Mouse (Mus musculus): ENCODE results near the gene Pde11a.

The Pde11a gene

DNA sequence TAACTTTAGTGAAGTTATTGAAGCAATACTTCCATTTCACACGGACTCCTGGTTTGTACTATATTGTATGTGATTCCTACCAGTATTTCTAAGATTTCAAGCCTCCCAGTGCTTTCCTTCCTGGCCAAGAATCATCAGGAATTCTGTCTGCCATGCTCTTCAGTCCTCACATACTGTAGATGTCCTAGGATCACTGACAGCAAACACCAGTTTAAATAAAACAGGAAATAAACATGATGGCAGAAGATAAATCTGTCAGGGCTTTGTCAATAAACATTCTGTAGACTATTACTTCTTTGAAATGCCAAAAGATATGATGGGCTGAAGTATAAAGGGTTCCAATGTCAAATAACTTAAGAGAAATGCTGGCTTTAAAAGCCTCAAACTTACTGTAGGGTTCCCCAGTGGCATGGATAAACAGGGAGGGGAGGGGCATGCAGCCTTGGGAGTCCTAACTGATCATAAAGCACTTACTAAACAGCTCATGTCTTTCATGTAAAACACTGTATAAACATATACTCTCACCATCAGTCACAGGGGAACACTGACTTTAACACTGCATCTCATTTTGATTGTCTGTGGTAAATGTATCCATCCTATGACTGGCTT, 285.6 kb downstream of the Pde11a start:
- DNase-seq (ENCODE audit: low spot score): no peak

DNA sequence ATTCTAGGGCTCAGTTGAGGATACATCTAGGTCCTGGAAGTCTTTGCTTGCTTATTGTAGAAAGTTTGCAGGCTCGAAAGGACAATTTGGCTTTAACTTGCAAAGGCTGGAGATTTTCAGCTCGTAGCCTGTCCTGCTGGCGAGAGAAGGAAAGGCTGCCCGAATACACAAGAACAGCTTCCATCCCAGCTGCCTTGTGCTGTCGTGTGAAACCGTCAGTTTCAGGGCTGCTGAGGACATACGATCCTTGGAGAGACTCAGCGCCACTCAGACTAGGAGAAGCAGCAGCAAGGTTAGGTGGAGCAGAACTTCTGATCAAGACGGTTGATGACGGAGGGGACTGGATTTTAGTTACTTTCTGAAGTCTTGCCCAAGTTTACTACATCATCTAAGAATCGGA, 287.2 kb downstream of the Pde11a start:
- no peak for DNase-seq (ENCODE audit: low spot score)

DNA sequence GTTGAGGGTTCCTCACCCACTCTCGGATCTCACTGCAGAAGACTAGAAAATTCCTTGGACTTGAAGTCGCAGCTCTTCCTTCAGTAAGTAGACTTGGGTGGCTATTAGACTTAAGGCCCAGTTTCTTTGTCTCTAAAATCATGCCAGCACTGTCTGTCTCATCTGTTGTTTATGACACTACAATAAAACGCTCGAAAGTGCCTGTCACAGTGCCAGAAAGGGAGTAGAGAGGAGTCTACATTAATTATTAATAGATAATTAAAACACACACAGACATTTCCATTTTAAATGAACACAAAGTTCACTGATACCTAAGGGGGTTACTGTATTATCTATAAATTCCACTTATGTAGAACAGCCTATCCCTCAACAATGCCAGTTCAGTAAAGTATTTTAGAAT, 287.7 kb downstream of the Pde11a start:
- no peak for DNase-seq (ENCODE audit: low spot score)

DNA sequence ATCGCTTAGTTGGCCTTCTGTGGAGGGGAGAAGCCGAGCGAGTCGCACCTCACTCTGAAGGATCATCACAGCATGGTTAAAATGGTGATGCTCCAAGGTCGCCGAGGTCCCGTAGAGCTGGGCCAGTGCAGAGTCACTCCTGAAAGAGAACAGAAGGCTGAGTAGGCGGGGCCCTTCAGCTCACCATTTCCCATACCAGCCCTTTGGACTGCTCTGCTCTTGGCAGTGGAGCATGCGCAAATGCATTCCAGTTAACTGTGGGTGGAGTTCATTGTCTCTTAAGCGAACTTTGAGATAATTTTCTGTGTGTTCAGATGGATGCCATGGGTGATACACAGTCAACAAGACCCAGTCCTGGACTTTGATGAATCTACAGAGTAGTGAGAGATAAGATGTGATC, 288.5 kb downstream of the Pde11a start:
- DNase-seq (ENCODE audit: low spot score): no peak

DNA sequence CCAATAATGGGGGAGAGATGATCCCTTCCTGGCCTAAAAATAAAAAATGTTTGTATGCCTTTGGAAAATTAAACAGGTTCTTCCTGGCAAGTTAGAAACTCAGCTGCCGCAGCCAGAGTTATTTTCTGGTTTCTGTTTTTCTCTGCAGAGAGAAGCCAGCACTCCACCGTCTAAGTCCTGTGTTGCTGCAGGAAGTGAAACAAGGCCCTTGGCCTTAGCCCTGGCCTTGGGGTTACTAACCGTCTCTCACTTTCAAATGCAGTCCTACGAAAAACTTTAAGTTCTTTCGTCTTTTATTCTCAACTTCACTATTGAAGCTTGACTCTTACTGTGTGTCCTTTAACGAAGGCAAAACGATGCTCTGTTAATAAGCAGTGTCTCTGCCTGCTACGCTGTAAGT, 289.0 kb downstream of the Pde11a start:
- DNase-seq (ENCODE audit: low spot score): no peak

DNA sequence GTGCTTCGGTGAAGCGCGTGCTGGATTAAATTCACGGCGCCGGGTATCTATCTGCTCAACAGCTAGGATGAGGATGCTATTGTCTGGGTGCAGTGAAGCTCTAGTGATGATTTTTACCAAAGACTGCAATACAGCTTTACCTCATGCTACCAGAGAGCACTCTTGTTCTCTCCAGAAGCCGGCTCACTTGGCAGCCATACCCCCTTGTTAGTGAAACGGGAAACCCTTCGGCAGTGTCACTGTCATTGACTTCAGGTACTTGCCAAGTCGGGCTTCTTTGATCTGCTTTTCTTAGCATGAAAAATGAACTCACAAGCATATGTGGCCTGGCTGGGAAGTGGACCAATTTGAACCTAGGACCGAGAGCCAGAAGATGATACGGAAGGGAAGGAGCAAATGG, 290.8 kb downstream of the Pde11a start:
- DNase-seq (ENCODE audit: low spot score): no peak

DNA sequence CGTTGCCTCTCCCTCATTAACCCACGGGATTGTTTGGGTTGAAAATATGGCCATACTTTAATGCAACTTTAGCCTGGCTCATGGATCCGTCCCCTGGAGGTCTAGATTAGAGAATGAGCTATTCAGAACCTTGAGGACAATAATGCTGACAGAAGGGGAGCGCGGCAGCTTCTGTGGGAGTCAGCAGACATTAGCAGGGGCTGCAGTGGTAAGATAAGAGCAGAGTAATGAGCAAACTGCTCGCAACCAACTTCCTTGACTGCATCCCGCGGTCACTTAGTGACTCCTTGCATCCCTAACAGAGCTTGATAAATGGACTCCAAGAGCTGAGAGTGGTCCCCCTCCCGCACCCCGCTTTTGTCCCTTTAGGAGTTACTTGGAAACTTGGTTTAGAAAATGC, 296.4 kb downstream of the Pde11a start:
- no peak for DNase-seq (ENCODE audit: low spot score)

DNA sequence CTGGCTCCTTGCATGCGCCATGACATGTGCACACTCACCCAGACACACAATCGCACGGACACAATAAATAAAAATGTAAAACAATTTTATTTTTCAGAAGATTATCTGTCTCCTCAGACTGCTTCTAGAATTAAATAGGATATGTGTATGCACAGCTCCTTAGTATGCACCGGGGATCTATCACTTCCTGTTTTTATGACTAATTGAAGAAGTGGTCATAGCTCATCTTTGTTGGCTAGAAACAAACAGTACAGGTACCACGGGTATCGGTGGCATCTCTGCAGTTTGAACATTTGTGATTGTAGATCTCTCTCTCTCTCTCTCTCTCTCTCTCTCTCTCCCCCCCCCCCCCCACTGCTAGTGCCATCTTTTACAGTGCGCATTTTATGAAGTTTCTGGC, 298.5 kb downstream of the Pde11a start:
- no peak for DNase-seq (ENCODE audit: low spot score)

DNA sequence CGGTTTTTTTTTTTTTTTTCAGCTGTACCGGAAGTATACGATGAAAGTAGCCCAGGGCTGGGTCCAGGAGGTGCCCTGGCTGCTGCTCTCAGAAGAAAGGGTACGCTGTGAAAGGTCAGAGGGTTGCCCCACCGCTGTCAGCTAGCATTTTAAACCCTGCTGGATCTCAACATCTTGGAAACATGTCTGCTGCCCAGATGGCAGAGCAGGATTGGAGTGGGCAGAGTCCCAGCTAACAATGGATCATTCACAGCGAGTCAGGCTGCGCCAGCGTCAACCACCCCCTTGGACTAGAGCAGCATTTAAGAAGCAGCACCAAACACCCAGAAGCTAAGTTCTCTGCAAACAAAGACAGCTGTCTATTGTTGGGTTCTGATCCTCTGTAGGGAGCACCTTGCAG, 308.5 kb downstream of the Pde11a start:
- DNase-seq (ENCODE audit: low spot score): peak; percentile 63

DNA sequence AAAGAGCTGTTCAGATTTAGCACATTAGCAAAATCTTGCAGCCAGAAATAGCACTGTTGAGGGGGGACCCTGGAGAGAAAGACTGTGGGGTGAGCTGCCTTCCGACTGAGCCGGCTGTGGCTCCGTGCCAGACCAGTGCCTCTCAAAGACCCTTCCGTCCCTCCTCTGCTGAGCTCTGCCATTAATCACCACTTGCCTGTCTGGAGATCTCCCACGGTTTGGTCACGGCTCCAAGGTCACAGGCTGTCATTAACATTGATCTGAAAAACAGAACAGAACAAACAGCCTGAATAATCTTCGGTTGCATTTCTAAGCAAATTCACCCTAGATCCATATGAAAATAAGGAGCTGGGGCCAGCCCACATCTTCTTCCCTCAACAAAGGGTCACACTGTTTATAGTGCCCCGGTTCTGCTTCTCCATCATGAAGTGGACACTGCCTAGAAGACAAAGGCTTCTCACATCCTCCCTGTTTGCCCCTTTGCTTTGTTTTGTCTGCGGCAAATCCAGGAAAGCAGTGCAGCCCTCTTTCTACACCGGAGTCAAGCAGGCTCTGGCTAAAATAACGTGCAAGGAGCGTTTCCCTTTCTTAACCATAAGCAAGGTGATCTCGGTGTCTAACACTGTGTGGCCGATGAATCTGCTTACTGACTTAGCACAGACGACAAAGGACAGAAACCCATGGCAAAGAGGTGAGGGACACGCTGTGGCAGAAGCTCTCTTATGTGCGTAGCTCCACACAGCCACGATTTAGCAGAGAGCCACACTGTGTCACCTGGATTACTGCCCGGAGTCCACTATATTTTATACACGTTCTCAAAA, 309.3 kb downstream of the Pde11a start:
- peak; percentile 58 for DNase-seq (ENCODE audit: low spot score)

DNA sequence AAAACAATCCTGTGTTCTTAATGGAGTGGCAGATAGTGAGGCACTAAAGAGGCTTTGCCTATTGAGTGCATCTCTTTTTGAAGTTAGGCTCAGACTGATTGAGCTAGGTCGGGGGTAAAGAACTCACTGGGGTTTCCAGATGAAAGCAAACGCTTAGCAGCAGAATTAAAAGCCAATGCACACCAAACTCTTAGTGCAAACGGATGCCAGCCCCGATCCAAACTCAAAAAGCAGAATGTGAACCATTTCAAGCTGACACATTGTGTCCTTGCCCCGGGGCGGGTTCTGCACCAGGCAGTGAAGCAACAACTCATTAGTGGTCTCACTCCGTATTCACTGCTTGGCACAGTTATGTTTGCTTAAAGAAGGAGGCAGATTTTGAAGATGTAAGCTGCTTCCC, 321.7 kb downstream of the Pde11a start:
- DNase-seq (ENCODE audit: low spot score): peak; percentile 18

DNA sequence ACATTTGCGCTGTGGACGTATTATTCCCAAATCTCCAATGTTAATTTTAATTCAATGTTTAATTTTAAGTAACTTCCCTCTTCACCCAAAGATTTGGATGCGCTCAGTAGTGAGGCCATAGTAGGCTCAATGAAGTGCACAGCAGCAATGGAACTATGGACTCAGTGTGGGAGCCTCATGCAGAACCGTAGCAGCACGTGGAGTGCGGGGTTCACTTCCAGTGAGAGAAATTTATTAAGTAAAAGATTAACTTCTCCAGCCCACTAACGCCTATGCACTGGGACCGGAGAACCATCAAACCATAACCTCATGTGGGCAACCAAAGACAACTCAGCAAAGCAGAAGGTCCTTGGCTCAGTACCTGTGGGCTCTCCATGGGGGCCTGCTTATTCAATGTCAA, 322.4 kb downstream of the Pde11a start:
- DNase-seq (ENCODE audit: low spot score): no peak

DNA sequence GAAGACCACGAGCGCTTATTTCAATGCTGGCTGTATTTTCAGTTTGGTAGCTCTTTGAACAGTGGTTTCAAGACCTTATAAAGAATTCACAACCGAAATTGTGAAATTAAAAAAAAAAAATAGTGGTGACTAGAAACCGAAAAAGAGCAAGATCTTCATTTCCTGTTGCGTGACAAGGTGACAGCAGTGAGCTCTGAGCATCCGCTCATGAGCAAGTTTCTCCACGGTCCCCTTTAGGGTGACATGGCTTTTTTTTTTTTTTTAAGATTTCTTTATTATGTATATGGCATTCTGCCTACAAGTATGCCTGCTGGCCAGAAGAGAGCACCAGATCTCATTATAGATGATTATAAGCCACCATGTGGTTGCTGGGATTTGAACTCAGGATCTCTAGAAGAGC, 323.1 kb downstream of the Pde11a start:
- DNase-seq (ENCODE audit: low spot score): no peak

DNA sequence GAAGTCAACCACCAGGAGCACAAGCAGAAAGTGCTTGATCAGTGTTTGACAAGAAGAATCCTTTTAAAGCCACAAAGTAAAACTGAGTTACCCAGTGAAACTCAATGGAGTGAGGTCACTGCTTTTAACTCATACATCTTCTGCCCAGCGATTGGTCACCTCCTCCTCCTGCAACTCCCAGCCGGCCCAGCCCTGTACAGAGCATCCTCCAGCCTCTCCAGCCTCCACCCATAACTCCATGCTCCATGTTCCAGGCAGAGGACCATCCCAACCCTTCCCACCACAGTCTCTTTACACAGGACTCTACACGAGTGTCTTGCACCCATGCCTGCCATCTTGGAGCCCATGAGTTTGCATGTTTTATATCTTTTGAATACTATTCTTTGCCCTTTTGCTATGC, 323.9 kb downstream of the Pde11a start:
- DNase-seq (ENCODE audit: low spot score): no peak

DNA sequence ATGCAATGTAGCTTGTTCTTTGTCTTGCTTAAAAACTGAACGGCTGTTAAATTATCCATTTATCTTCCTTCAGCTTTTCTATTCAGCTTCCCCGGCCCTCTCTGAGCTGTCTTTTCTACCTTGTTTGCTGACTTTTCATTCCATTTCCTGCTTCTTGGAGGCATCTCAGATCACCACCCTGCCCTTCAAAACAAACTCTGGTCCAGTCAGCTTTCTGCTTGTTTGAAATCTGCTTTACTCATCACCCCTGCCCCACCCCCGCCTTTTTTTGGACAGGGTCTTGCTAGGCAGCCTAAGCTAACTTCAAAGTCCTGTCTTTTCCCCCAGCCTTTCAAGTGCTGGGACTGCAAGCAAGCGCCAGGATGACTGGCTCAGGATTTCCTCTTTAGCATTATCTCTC, 332.4 kb downstream of the Pde11a start:
- no peak for DNase-seq (ENCODE audit: low spot score)

DNA sequence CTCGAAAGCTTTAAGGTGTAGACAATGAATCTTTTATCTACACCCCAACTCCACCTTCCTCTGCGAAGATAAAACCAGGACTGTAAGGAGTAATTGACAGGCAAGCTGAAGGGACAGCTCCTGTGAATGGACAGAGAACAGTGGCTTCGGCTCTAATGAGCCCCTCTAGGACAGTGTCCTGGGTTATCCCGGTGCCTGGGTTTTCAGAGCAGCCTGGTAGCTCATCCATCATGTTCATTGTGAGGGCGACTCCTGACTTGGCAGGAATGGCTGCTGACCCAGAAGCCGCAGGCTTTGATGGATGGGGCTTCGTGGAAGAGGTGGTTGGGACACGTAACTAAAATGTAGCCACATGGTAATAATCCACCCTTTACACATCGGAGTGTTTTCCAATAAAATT, 335.7 kb downstream of the Pde11a start:
- DNase-seq (ENCODE audit: low spot score): no peak

DNA sequence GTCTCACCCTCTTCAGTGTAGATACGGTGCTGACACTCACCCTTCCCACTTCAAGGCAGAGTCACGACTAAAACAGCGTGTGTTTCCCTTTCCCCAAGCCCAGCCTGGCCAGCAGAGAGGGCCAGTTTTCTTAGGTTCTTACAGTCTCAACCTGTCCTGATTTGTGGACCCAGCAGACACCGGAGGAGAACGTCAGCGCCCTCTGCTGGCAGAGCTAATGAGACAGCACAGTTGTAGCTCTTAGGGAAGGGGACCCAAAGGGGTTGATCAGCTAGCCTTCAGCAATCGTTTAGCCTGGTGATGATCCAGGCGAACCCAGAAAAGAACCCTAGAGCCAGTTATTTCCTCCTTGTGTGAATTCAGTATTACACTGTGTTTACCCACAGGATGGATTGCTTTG, 337.2 kb downstream of the Pde11a start:
- DNase-seq (ENCODE audit: low spot score): peak; percentile 57

DNA sequence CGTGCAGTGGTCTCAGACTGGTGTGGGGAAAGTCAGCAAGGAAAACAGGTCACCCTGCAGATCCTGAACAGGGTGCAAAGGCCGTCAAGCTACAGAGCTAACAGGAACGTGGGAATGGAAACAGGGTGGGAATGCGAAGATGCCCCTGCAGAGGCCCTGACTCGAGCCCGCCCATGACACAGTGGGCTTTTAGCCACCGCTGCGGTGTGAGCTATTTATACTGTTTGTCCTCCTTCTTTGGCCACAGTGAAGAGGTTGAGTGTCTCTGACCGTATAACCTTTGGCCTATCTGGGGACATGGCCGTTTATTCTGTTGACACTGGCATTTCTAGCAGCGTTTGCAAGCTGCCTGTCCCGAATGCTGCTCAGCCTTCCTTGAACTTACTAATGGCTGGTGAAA, 338.9 kb downstream of the Pde11a start:
- DNase-seq (ENCODE audit: low spot score): no peak

DNA sequence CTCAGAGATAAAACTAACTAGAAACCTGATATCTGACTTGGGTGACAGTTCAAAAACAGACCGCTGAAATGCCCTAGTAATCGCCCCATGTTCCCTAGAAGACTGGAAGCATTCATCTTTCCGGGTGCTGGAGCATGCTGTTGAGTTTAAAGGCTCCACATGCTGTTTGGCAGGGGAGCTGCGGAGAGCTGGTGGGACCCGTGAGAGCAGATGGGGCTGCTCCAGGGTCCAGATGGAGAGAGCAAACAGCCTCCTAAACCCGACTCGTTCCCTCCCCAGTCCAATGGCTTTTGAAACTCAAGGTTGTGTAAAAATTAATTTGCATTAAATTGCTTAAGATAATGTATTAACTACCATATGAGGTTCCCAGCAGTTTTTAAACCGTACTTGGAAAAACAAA, 339.9 kb downstream of the Pde11a start:
- no peak for DNase-seq (ENCODE audit: low spot score)

DNA sequence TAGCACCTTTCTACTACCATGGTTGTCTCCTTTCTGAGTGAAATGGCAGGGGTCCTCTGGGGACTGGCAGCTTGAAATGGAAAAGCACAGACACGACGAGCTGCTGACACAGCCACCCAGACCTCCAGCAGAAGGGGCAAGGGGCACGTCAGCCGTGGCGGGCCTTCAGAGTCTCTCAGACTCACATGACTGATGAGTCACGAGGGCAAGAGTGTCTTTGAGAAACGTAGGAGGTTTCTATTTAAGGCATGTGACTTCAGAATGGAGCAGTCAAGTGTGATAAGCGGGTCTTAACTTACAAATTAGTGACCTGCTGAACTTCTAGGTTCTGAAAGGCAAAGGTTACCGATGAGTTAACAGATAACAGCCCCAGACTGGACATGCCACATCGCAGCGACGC, 340.8 kb downstream of the Pde11a start:
- no peak for DNase-seq (ENCODE audit: low spot score)

DNA sequence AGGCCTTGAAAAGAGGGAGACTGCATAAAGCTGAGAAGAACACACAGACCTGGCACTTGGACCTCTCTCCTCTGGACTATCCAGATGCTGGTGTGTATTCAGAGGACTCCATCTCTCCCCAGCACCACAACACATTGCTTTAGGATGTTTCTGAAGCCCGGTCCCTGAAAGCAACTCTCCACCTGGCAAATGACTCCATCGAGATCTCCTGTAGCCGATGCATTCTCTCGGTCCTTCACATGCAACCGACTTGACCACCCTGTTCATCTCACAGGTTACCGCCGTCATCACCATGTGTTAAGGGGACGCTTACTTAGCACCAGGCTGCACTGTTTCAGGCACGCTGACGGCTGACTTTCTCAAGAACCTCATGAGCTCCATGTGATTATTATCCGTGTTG, 343.7 kb downstream of the Pde11a start:
- no peak for DNase-seq (ENCODE audit: low spot score)

DNA sequence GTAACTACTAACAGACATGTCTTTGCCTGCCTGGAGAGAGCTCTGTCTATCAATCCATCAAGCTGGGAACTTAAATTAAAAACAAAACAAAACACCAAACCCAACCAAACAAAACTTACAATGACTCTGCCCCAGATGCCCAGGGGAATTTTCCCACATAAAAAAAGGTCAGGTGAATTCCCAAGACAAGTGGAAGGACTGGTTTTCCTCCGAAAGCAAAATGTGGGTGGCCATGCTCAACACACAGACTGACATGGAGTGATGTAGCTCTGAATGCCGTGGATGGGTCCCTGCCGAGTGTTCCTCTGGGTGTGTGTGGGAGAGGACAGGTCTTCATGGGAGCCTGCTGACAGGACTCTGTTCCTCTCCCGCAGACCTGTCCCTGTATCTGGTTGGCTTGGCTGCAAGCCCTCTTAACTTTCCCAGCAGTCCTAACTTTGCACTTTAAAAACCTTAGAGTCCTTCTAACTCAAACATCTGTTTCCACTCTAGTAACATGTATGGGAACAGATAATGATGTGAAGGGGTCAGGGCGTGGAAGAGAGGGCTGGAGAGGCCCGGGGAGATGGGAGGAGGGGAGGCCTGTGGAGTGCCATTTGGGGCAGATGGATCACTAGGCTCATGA, 346.9 kb downstream of the Pde11a start:
- no peak for DNase-seq (ENCODE audit: low spot score)

DNA sequence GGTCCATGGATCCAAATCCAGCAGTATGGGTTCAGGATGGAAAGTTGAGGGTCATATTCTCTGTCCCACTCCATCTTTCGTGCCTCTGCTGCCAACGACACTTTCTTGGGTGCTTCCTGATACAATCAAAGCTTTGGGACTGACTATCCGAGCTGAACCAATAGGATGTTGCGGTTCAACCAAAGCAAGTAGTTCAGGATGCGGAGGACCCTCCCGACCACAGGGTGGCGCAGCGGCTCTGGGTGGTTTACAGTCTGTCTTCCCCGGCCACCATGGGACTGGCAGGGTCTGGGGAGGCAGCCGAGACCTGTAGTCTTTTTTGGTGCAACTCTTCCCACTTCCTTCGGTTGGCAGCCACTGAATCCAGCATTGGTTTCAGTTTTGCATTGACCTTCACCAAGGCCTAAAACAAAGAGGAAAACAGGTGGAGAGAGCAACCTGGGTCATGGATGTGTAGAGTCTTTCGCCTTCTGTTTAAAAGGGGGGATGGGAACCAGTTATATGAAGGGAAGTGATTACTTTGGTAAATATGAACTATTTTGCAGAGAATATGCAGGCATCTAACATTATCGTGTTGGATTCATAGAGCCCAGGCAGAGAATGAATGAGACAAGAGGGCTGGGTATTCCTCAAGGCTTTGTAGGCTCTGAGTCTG, 347.6 kb downstream of the Pde11a start:
- peak; percentile 76 for DNase-seq (ENCODE audit: low spot score)

Data from retina, embryonic 14.5 days (tissue).